Mouse (Mus musculus) neural tube, embryonic 11.5 days (tissue): Measurements from ENCODE around the gene Qtrt1. TPM values are rescaled to one million over a fixed set of nuclear protein-coding genes. Genes with fewer than 3 reads are reported as not detected.

Source experiments
- ATAC-seq: fragments of 200-750 bp; cut with Nextera tagmentation; 2 replicates; pipeline ENCODE4 v1.8.0; 2017; ENCODE audit warnings: moderate number of reproducible peaks, mild to moderate bottlenecking, moderate TSS enrichment, moderate library complexity; ENCODE audit not compliant: insufficient read depth, low FRiP score, low TSS enrichment
- DNase-seq: peaks from one replicate; pipeline ENCODE4 v3.0.0-alpha.2; 2015; ENCODE audit warnings: low spot score
- H3K27ac ChIP-seq: fragments of 300-500 bp; sonication (generic); 2 replicates; pipeline ENCODE4 v1.5.1; 2014; ENCODE audit warnings: low read depth, mild to moderate bottlenecking, low read length
- H3K27me3 ChIP-seq: fragments of 300-500 bp; sonication (generic); 2 replicates; pipeline ENCODE4 v1.6.1; 2014; ENCODE audit warnings: mild to moderate bottlenecking, low read length, mixed read lengths; ENCODE audit not compliant: control insufficient read depth, insufficient read depth
- H3K36me3 ChIP-seq: fragments of 300-500 bp; sonication (generic); 2 replicates; pipeline ENCODE4 v1.6.1; 2014; ENCODE audit warnings: mild to moderate bottlenecking, low read length, moderate library complexity, mixed read lengths; ENCODE audit not compliant: control insufficient read depth, insufficient read depth
- H3K4me1 ChIP-seq: fragments of 300-500 bp; sonication (generic); 2 replicates; pipeline ENCODE4 v1.6.1; 2014; ENCODE audit warnings: low read length, mixed read lengths; ENCODE audit not compliant: control insufficient read depth, insufficient read depth
- H3K4me2 ChIP-seq: fragments of 300-500 bp; sonication (generic); 2 replicates; pipeline ENCODE4 v1.6.1; 2014; ENCODE audit warnings: low read depth, mild to moderate bottlenecking, moderate library complexity
- H3K4me3 ChIP-seq: fragments of 300-500 bp; sonication (generic); 2 replicates; pipeline ENCODE4 v1.5.1; 2014; ENCODE audit warnings: low read depth, low read length
- H3K9ac ChIP-seq: fragments of 300-500 bp; sonication (generic); 2 replicates; pipeline ENCODE4 v1.6.1; 2014; ENCODE audit warnings: mild to moderate bottlenecking, low read length
- H3K9me3 ChIP-seq: fragments of 300-500 bp; sonication (generic); 2 replicates; pipeline ENCODE4 v1.6.1; 2016; ENCODE audit warnings: low read length; ENCODE audit not compliant: control insufficient read depth
- WGBS: fragments of 180-500 bp; shearing (Covaris S2); extraction: QIAGEN DNeasy Blood & Tissue Kit; methylation state at CpG from one replicate; pipeline ENCODE4 v1.1.7; 2014; 5-methylcytosine and 5-hydroxymethylcytosine counted together
- polyA plus RNA-seq: library from polyadenylated mRNA; unstranded; fragments of >200 nt; fragmentation: Nextera tagmentation; extraction: Ambion mirVana; gene quantifications from 2 replicates; pipeline ENCODE4 v1.2.1, GENCODE M21; 2014

Qtrt1 gene
- polyA plus RNA-seq, 1 experiment from 2014 or later, result 51.8 TPM

DNA sequence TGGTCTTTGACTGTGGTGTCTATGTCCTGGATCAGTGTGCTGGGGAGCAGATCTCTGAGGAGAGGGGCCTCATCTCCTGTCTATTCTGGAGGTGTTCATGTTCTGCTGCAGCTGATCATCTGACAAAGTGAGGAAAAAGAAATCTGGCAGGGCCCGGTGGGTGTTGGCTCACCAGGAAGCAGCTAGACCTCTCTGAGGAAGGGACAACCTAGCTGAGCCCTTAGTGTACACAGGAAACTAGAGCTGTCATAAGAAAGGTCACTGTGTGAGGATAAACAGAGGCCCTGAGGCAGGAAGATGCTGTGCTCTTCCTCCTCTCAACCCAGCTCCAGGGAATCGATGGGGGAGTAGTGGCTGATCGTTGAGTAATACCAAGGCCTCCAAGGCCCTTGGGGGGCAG, 38.6 kb downstream of the Qtrt1 start:
- H3K27ac ChIP-seq, result no peak overlapping the region
- no peaks in the 10 kb centered on the region for H3K9me3 ChIP-seq
- DNase-seq, result no peak
- no peak for ATAC-seq
- H3K4me1 ChIP-seq, result no peaks in the 10 kb centered on the region
- H3K4me3 ChIP-seq, result no peak overlapping the region
- no peak overlapping the region for H3K9ac ChIP-seq
- H3K27me3 ChIP-seq, result no peaks in the 10 kb centered on the region
- H3K4me2 ChIP-seq, result no peak overlapping the region
- WGBS, result 81% methylated on average over 3 of the region's 3 CpGs
- H3K36me3 ChIP-seq, result no peaks in the 10 kb centered on the region

DNA sequence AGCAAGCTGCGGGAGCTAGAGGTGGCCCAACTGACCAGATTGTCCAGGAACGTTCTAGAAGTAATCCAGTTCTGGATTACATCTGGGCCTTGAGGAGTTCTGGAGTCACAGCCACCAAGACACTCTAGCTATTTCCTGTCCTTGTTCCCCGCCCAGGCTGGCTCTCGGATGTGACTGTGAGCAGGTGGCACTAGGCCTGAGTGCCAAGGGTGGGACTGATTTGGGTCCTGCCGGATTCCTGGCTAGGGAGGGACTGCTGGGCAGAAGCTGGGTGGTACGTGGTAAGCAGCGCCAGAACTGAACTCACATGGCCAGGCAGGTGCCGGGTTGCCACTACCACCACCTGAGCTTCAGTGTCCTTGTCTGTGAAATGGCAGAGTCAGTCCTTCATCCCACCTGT, 39.8 kb downstream of the Qtrt1 start:
- Histone ChIP-seq H3K4me2 (no peak overlapping the region), H3K9ac (no peak overlapping the region), H3K4me1 (no peaks in the 10 kb centered on the region), H3K9me3 (no peaks in the 10 kb centered on the region), H3K27me3 (no peaks in the 10 kb centered on the region), H3K4me3 (no peak overlapping the region), H3K27ac (no peak overlapping the region), H3K36me3 (no peaks in the 10 kb centered on the region)
- 91% methylated on average over 8 of the region's 8 CpGs for WGBS
- DNase-seq (no peak), ATAC-seq (no peak)

DNA sequence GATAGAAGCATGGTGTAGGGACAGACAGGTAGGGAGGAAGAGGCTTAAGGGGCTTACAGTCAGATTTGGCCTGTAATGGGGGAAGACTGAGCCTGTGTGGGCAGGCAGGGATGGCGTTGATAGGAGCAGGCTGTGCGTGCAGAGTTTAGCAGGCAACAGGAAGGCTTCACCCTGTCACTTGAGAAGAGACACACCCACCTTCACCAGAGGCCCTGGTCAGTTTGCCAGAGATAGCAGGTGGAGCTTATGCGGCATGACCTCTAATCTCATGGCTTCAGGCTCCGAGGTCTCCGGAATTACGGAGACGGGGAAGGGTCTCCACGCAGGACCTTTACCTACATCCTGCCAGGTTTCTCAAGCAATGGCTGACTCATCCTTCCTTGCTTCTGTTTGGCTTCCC, 40.2 kb downstream of the Qtrt1 start:
- no peak overlapping the region for H3K4me2 ChIP-seq
- no peak overlapping the region for H3K9ac ChIP-seq
- 77% methylated on average over 8 of the region's 8 CpGs for WGBS
- ATAC-seq (no peak), DNase-seq (no peak)
- H3K36me3 ChIP-seq, result no peaks in the 10 kb centered on the region; the same call in 1 of the 2 replicates
- no peaks in the 10 kb centered on the region for H3K4me1 ChIP-seq
- H3K27ac ChIP-seq, result no peak overlapping the region
- no peaks in the 10 kb centered on the region for H3K9me3 ChIP-seq
- H3K4me3 ChIP-seq, result no peak overlapping the region
- H3K27me3 ChIP-seq, result no peaks in the 10 kb centered on the region

DNA sequence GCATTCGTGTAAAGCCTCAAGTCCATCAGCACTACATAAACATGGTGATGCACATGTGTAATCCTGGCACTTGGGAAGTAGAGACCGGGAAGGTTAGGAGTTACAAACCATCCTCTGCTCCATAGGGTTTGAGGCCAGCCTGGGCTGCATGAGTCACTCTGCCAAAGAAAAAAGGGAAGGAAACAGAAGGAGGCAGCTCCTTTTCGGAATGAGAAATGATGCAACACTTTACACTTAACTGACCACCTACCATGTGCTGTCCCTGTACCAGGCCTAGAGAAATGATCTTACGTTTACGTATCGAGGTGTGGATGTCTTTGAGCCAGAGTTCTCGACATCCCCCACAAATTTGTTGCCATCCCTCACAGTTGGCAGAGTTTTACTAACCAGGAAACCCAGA, 41.4 kb downstream of the Qtrt1 start:
- Histone ChIP-seq H3K9ac (no peak overlapping the region), H3K36me3 (no peaks in the 10 kb centered on the region; the same call in 1 of the 2 replicates), H3K4me1 (no peaks in the 10 kb centered on the region), H3K9me3 (no peaks in the 10 kb centered on the region), H3K27ac (no peak overlapping the region), H3K27me3 (no peaks in the 10 kb centered on the region), H3K4me2 (no peak overlapping the region), H3K4me3 (no peak overlapping the region)
- DNase-seq (no peak), ATAC-seq (no peak)
- WGBS, result 92% methylated on average over 7 of the region's 7 CpGs

DNA sequence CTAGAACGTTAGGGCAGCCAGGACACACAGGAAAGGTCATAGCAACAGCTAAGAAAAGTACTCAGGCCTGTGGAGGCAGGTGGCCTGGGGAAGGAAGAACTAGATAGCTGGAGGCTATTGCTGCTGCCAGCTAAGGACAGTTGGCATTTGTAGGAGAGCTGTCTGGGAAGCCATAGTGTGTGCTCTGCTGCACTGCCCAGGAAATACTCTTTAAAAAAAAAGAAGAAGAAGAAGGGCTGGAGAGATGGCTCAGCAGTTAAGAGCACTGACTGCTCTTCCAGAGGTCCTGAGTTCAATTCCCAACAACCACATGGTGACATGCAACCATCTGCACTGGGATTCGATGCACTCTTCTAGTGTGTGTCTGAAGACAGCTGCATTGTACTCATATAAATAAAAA, 41.8 kb downstream of the Qtrt1 start:
- Histone ChIP-seq H3K27ac (no peak overlapping the region), H3K4me1 (no peaks in the 10 kb centered on the region), H3K4me2 (no peak overlapping the region), H3K27me3 (no peaks in the 10 kb centered on the region), H3K9ac (no peak overlapping the region), H3K36me3 (no peaks in the 10 kb centered on the region; the same call in 1 of the 2 replicates), H3K9me3 (no peaks in the 10 kb centered on the region), H3K4me3 (no peak overlapping the region)
- 88% methylated on average over 2 of the region's 2 CpGs for WGBS
- ATAC-seq (no peak), DNase-seq (no peak)

DNA sequence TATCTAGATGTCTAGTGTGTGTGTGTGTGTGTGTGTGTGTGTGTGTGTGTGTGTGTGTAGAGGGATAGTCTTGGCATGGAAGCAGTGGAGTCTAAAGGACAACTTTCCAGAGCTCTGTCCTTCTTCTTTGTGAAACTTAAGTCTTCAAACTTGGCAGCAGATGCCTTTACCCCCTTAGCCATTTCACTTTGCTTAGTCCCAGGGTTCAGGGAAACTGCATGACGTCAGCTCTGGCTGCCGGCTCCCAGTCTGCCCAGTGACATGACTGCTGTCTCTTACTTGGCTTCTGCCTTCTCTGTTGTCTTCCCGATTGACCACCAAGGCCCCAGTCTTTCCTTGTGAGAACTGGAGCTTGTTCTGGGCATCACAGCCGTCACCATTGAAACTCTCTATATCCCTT, 42.9 kb downstream of the Qtrt1 start:
- Histone ChIP-seq H3K4me3 (no peak overlapping the region), H3K27ac (no peak overlapping the region), H3K36me3 (peaks cover 3% of the 10 kb centered on the region; the same call in 1 of the 2 replicates), H3K27me3 (no peaks in the 10 kb centered on the region), H3K9me3 (no peaks in the 10 kb centered on the region), H3K4me2 (no peak overlapping the region), H3K4me1 (no peaks in the 10 kb centered on the region), H3K9ac (no peak overlapping the region)
- 89% methylated on average over 4 of the region's 4 CpGs for WGBS
- DNase-seq (no peak), ATAC-seq (no peak)

DNA sequence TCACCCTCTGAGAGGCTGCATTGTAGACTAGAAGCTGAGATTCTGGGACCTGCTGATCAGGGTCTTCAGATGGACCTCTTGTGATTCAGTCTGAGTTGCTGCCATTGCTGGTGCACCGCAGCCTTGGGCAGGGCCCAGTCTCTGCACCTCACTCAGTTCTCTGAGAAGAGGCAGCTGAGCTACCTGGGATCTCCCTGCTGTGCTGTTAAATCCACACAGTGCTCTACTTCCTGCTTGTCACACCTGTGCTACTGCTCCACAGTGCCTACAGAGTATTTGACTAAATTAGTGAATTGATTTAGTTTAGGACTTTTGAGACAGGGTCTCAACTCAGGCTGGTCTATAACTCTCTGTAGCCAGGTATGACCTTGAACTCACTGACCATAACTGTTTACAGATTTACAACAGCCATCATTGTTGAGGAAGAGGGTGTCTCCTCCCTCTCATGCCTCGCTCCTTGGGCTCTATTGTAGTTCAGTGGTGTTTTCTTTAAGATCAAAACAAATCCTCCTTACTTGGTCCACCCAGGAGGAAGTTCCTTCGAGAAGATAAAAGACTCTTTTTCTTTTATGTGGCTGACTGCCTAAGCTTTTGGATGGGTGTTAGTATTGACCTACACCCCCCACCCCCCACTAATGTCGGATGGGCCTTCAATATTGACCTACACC, 43.6 kb downstream of the Qtrt1 start:
- ATAC-seq, result no peak
- WGBS, result 53% methylated on average over 4 of the region's 4 CpGs
- no peak overlapping the region for H3K9ac ChIP-seq

DNA sequence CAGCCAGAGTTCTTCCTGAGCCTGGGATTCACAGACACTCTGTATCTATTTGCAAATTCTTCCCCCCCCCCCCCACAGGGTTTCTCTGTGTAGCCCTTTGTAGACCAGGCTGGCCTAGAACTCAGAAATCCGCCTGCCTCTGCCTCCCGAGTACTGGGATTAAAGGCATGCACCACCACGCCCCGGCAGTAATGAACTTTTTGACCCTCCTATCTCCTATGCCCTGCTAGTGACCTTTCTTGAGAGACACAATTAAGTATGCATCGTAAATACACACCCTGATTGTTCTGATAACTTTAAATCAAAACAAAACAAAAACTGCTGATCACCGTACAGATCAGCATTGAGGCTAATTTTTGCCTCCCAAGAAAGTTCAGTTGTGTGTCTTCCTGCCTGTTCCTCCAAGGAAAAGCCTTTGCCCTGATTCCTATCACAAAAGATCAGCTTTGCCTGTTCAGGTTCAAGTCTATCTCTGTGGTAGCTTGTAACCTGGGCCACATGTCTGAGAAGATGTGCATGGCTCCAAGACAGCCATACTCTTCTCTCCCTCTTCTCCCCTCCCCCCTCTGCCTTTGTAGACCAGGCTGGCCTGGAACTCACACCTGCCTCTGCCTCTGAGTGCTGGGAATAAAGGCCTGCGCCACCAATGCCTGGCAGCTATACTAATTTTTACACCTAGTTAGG, 44.8 kb downstream of the Qtrt1 start:
- H3K9me3 ChIP-seq, result no peaks in the 10 kb centered on the region
- WGBS, result 92% methylated on average over 7 of the region's 7 CpGs
- DNase-seq (no peak), ATAC-seq (no peak)
- no peaks in the 10 kb centered on the region for H3K4me1 ChIP-seq
- H3K27me3 ChIP-seq, result no peaks in the 10 kb centered on the region
- no peak overlapping the region for H3K4me2 ChIP-seq
- no peak overlapping the region for H3K27ac ChIP-seq
- H3K9ac ChIP-seq, result no peak overlapping the region
- no peak overlapping the region for H3K4me3 ChIP-seq
- H3K36me3 ChIP-seq, result peaks cover 3% of the 10 kb centered on the region; the same call in 1 of the 2 replicates

More for the DNA sequence above, 43.6 kb downstream of the Qtrt1 start:
- H3K4me3 ChIP-seq, result no peak overlapping the region
- H3K27ac ChIP-seq, result no peak overlapping the region
- no peaks in the 10 kb centered on the region for H3K4me1 ChIP-seq
- H3K9me3 ChIP-seq, result no peaks in the 10 kb centered on the region
- H3K36me3 ChIP-seq, result peaks cover 3% of the 10 kb centered on the region; the same call in 1 of the 2 replicates
- no peak overlapping the region for H3K4me2 ChIP-seq
- no peaks in the 10 kb centered on the region for H3K27me3 ChIP-seq
- DNase-seq, result no peak
